Mouse (Mus musculus): ENCODE results near the gene Adam30. TPM values are rescaled to one million over a fixed set of nuclear protein-coding genes. Genes with fewer than 3 reads are reported as not detected.
"Not testable (repeated sequence)": the region's sequence is repeated elsewhere in the genome, so short reads cannot be mapped to it uniquely, and the experiment has no call there.

Adam30 gene
- polyA plus RNA-seq (2012; ENCODE audit: insufficient read depth, insufficient read length, missing spikeins) = not detected in 2 replicates

GRCm38 (mm10) chr3:98160330-98160729 lies at the start of gene Adam30:
Gene Adam30 (plus strand): TSS chr3:98160630.
- Histone ChIP-seq H3K4me3 (ENCODE audit: insufficient read depth, low read length) (no peak within 1 kb of the TSS), H3K27ac (ENCODE audit: insufficient read depth, low read depth, low read length) (no peak within 1 kb of the TSS), H3K4me1 (ENCODE audit: control insufficient read depth, insufficient read depth, low read length) (peaks cover 8% of the 10 kb centered on the region)
- TF ChIP-seq POLR2A (IDR thresholded peaks at IDR 0.05; ENCODE audit: borderline replicate concordance, low read depth, low read length) (no peak), CTCF (IDR thresholded peaks at IDR 0.05; ENCODE audit: low read depth, low read length) (no peak)

DNA sequence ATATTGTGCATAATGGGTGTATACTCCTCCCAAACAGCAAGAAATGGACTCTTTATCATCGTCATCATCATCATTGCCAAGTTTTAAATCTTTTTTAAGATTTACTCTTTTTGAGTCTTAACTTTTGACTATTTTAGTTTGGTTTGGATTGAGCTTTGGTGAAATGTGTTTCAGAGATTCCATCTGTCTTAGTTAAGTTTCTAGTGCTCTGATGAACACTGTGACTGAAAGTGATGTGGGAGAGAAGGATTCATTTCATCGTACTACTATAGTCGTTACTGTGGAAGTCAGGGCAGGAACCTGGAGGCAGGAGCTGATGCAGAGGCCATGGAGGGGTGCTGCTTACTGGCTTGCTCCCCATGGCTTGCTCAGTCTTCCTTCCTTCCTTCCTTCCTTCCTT lies 42.2 kb upstream of the Adam30 start:
- TF ChIP-seq POLR2A (IDR thresholded peaks at IDR 0.05; ENCODE audit: borderline replicate concordance, low read depth, low read length) (no peak), CTCF (IDR thresholded peaks at IDR 0.05; ENCODE audit: low read depth, low read length) (no peak)
- H3K4me3 ChIP-seq (ENCODE audit: insufficient read depth, low read length) = no peak overlapping the region
- no peak overlapping the region for H3K27ac ChIP-seq (ENCODE audit: insufficient read depth, low read depth, low read length)
- H3K4me1 ChIP-seq (ENCODE audit: control insufficient read depth, insufficient read depth, low read length) = no peaks in the 10 kb centered on the region

DNA sequence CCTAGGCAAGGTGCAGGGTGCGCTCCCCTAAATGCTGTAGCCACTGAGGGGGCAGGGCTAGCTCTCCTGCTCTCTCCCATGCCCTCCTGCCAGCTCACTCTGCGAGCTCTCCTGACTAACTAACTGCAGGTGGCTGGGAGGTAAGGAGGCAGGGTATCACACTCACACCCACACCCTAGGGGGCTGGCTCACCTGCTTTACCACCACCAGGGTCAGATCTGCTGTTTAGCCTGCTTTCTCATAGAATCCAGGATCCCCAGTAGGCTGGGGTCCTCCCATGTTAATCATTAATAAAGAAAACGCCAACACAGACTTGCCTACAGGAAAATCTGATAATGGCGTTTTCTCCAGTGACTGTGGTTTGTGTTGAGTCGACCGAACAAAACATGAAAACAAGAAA lies 41.1 kb upstream of the Adam30 start:
- Histone ChIP-seq H3K27ac (ENCODE audit: insufficient read depth, low read depth, low read length) (no peak overlapping the region), H3K4me3 (ENCODE audit: insufficient read depth, low read length) (no peak overlapping the region), H3K4me1 (ENCODE audit: control insufficient read depth, insufficient read depth, low read length) (no peaks in the 10 kb centered on the region)
- no peak for TF ChIP-seq POLR2A (IDR thresholded peaks at IDR 0.05; ENCODE audit: borderline replicate concordance, low read depth, low read length)
- TF ChIP-seq CTCF (IDR thresholded peaks at IDR 0.05; ENCODE audit: low read depth, low read length) = no peak

- no peak overlapping the region for H3K4me3 ChIP-seq (ENCODE audit: insufficient read depth, low read length)
- TF ChIP-seq CTCF (IDR thresholded peaks at IDR 0.05; ENCODE audit: low read depth, low read length) = no peak
- TF ChIP-seq POLR2A (IDR thresholded peaks at IDR 0.05; ENCODE audit: borderline replicate concordance, low read depth, low read length) = no peak
- no peaks in the 10 kb centered on the region for H3K4me1 ChIP-seq (ENCODE audit: control insufficient read depth, insufficient read depth, low read length)
- H3K27ac ChIP-seq (ENCODE audit: insufficient read depth, low read depth, low read length) = no peak overlapping the region
These were observed 39.5 kb upstream of the Adam30 start for GRCm38 (mm10) chr3:98120884-98121283.

DNA sequence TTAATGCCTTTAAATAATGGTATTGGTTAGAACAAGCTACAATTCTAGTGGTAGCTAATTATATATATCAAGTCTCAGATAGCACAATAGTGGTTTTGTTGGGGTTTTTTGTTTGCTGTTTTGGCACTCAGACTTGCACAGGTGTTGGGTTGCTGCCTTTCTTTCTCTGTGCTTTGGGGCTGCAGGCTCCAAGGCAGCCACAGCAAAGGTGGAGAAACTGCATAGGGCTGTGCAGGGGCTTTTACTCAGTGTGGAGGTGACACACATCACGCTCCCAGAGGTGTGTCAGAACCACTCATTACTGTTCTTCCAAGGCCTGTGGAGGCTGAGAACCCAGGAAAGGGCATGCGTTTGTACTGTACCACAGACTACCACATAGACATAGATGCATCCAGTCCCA lies 32.7 kb upstream of the Adam30 start:
- peaks cover 10% of the 10 kb centered on the region for H3K4me1 ChIP-seq (ENCODE audit: control insufficient read depth, insufficient read depth, low read length)
- H3K27ac ChIP-seq (ENCODE audit: insufficient read depth, low read depth, low read length) = 0 out of 2 replicates have a peak overlapping the region, but pooled peaks have one; percentile 19
- no peak overlapping the region for H3K4me3 ChIP-seq (ENCODE audit: insufficient read depth, low read length)
- TF ChIP-seq POLR2A (IDR thresholded peaks at IDR 0.05; ENCODE audit: borderline replicate concordance, low read depth, low read length) = no peak

GRCm38 (mm10) chr3:98128716-98129115 lies 31.7 kb upstream of the Adam30 start:
- Histone ChIP-seq H3K4me1 (ENCODE audit: control insufficient read depth, insufficient read depth, low read length) (peaks cover 10% of the 10 kb centered on the region), H3K4me3 (ENCODE audit: insufficient read depth, low read length) (no peak overlapping the region), H3K27ac (ENCODE audit: insufficient read depth, low read depth, low read length) (peak overlapping the region; percentile 68)
- no peak for TF ChIP-seq CTCF (IDR thresholded peaks at IDR 0.05; ENCODE audit: low read depth, low read length)
- TF ChIP-seq POLR2A (IDR thresholded peaks at IDR 0.05; ENCODE audit: borderline replicate concordance, low read depth, low read length) = no peak

- H3K27ac ChIP-seq (ENCODE audit: insufficient read depth, low read depth, low read length); H3K4me3 ChIP-seq (ENCODE audit: insufficient read depth, low read length): not testable (repeated sequence)
- H3K4me1 ChIP-seq (ENCODE audit: control insufficient read depth, insufficient read depth, low read length) = peaks cover 10% of the 10 kb centered on the region
These were observed 28.3 kb upstream of the Adam30 start for GRCm38 (mm10) chr3:98132140-98132539.

DNA sequence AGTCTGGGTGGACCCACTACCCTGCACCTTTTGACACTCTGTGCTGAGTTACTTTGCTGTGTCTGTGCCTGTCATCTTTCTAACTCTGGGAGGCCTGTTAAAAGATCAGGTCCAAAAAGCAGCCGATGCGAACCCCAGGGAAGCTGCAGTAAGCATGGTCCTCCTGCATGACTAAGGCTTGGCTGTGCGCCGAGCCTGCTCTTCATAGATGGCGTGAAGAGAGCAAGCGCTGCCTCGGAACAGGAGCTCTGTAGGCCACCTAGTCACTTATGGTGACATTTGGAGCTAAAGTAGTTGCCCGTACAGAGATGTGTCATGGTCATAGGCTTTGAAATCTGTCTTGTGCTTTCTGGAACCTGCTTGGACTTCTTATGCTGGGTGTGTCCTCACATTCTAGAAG lies 27.8 kb upstream of the Adam30 start:
- no peak overlapping the region for H3K27ac ChIP-seq (ENCODE audit: insufficient read depth, low read depth, low read length)
- H3K4me3 ChIP-seq (ENCODE audit: insufficient read depth, low read length) = no peak overlapping the region
- H3K4me1 ChIP-seq (ENCODE audit: control insufficient read depth, insufficient read depth, low read length) = peaks cover 10% of the 10 kb centered on the region
- TF ChIP-seq CTCF (IDR thresholded peaks at IDR 0.05; ENCODE audit: low read depth, low read length) (no peak), POLR2A (IDR thresholded peaks at IDR 0.05; ENCODE audit: borderline replicate concordance, low read depth, low read length) (no peak)

- Histone ChIP-seq H3K4me3 (ENCODE audit: insufficient read depth, low read length) (no peak overlapping the region), H3K27ac (ENCODE audit: insufficient read depth, low read depth, low read length) (no peak overlapping the region), H3K4me1 (ENCODE audit: control insufficient read depth, insufficient read depth, low read length) (no peaks in the 10 kb centered on the region)
- TF ChIP-seq CTCF (IDR thresholded peaks at IDR 0.05; ENCODE audit: low read depth, low read length) = no peak
These were observed 19.0 kb upstream of the Adam30 start for GRCm38 (mm10) chr3:98141456-98141855.

DNA sequence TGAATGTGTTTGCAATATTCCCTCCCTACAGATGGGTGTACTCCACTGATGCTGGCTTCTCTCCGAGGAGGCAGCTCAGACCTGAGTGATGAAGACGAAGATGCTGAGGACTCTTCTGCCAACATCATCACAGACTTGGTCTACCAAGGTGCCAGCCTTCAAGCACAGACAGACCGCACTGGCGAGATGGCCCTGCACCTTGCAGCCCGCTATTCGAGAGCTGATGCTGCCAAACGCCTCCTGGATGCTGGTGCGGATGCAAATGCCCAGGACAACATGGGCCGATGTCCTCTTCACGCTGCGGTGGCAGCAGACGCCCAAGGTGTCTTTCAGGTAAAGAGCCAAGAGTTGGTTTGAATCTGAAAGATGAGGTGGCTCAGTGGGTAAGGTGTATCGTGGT lies 17.6 kb upstream of the Adam30 start:
- Histone ChIP-seq H3K4me1 (ENCODE audit: control insufficient read depth, insufficient read depth, low read length) (no peaks in the 10 kb centered on the region), H3K27ac (ENCODE audit: insufficient read depth, low read depth, low read length) (no peak overlapping the region), H3K4me3 (ENCODE audit: insufficient read depth, low read length) (no peak overlapping the region)
- TF ChIP-seq POLR2A (IDR thresholded peaks at IDR 0.05; ENCODE audit: borderline replicate concordance, low read depth, low read length) (no peak), CTCF (IDR thresholded peaks at IDR 0.05; ENCODE audit: low read depth, low read length) (no peak)

DNA sequence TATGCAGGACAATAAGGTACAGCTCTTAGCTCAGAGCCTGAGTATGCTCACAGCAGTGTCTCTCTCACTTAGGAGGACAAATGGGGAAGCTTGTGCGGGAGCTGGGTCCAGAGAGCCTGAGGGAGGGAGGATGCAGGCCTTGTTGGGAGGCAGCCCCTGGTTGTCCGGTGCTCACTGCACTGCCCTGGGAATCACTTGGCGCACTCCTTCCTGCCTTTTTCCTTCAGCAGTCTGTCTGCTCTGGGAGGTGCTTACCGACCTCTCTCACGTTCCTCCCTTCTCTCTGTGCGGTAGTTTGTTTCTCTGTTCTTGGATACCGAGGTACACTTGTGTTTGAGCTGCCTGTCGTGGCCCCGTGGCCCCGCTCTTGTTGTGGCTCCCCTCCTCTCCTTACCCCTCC lies 15.2 kb upstream of the Adam30 start:
- Histone ChIP-seq H3K27ac (ENCODE audit: insufficient read depth, low read depth, low read length) (no peak overlapping the region), H3K4me1 (ENCODE audit: control insufficient read depth, insufficient read depth, low read length) (no peaks in the 10 kb centered on the region), H3K4me3 (ENCODE audit: insufficient read depth, low read length) (no peak overlapping the region)
- no peak for TF ChIP-seq CTCF (IDR thresholded peaks at IDR 0.05; ENCODE audit: low read depth, low read length)
- no peak for TF ChIP-seq POLR2A (IDR thresholded peaks at IDR 0.05; ENCODE audit: borderline replicate concordance, low read depth, low read length)
